Comparison of ENCODE assay signal across 8 mouse cellular contexts in genomic region chr10:80350292-80350691, GRCm38 (mm10). TPM values are rescaled to one million over a fixed set of nuclear protein-coding genes. Genes with fewer than 3 reads are reported as not detected.
A peak's percentile ranks its signal among the peaks of the same experiment; 100 is the strongest.
DNase-seq lines count a peak whose midpoint lies in the region; ATAC-seq and TF ChIP-seq lines count a peak whose summit lies in the region.

No protein-coding gene starts in this region.

- no peak overlapping the region for H3K9ac ChIP-seq in forebrain, embryonic 11.5 days (ENCODE audit: low read length)
- no peak overlapping the region for H3K9ac ChIP-seq in heart, postnatal 0 days (replicated peaks; ENCODE audit: low read depth, low read length)
- H3K9ac ChIP-seq in neural tube, embryonic 15.5 days (replicated peaks) = no peak overlapping the region

- H3K36me3 ChIP-seq in E14TG2a.4 (ENCODE audit: insufficient read depth, low read length) = no peaks in the 10 kb centered on the region
- H3K36me3 ChIP-seq in forebrain, embryonic 11.5 days (ENCODE audit: control insufficient read depth, insufficient read depth, low read length) = no peaks in the 10 kb centered on the region
- H3K36me3 ChIP-seq in heart, postnatal 0 days (replicated peaks; ENCODE audit: control insufficient read depth, insufficient read depth, low read length) = no peaks in the 10 kb centered on the region
- no peaks in the 10 kb centered on the region for H3K36me3 ChIP-seq in neural tube, embryonic 15.5 days

- H3K4me2 ChIP-seq in forebrain, embryonic 11.5 days (ENCODE audit: low read depth, low read length, severe bottlenecking) = no peak overlapping the region
- no peak overlapping the region for H3K4me2 ChIP-seq in heart, postnatal 0 days (ENCODE audit: low read depth, low read length)
- H3K4me2 ChIP-seq in neural tube, embryonic 15.5 days = no peak overlapping the region

- H3K9me3 ChIP-seq in E14TG2a.4 (ENCODE audit: low read length) = no peaks in the 10 kb centered on the region
- H3K9me3 ChIP-seq in forebrain, embryonic 11.5 days (ENCODE audit: control insufficient read depth, low read length) = no peaks in the 10 kb centered on the region
- H3K9me3 ChIP-seq in heart, postnatal 0 days (replicated peaks; ENCODE audit: control insufficient read depth, low read length) = no peaks in the 10 kb centered on the region
- H3K9me3 ChIP-seq in neural tube, embryonic 15.5 days (replicated peaks) = no peaks in the 10 kb centered on the region

- peak; percentile 84 for DNase-seq in c-Kit-positive CD71-positive TER-119-negative erythroid progenitor cells, embryonic 14.5 days (ENCODE audit: low read depth)
- peak; percentile 92 for DNase-seq in forebrain, embryonic 11.5 days (ENCODE audit: low spot score)
- DNase-seq in heart, postnatal 0 days (ENCODE audit: low spot score) = peak; percentile 80
- DNase-seq in kidney, postnatal 25 days = peak; percentile 85 to 93
- peak; percentile 81 to 83 for DNase-seq in lung, adult 18-20 months
- DNase-seq in testis, postnatal 14 days (ENCODE audit: low spot score) = peak; percentile 70

- no peak overlapping the region for H3K4me3 ChIP-seq in E14TG2a.4 (replicated peaks; ENCODE audit: low read length)
- H3K4me3 ChIP-seq in forebrain, embryonic 11.5 days (ENCODE audit: low read depth, low read length) = no peak overlapping the region
- no peak overlapping the region for H3K4me3 ChIP-seq in heart, postnatal 0 days (ENCODE audit: low read depth, low read length)
- H3K4me3 ChIP-seq in neural tube, embryonic 15.5 days (replicated peaks) = no peak overlapping the region

- peaks cover 89% of the 10 kb centered on the region for H3K27me3 ChIP-seq in E14TG2a.4 (ENCODE audit: insufficient read depth, low read length)
- H3K27me3 ChIP-seq in forebrain, embryonic 11.5 days (ENCODE audit: control insufficient read depth, insufficient read depth, low read length) = peaks cover 74% of the 10 kb centered on the region
- peaks cover 68% of the 10 kb centered on the region for H3K27me3 ChIP-seq in heart, postnatal 0 days (ENCODE audit: control insufficient read depth, insufficient read depth, low read length)
- peaks cover 96% of the 10 kb centered on the region for H3K27me3 ChIP-seq in neural tube, embryonic 15.5 days (replicated peaks)

- H3K27ac ChIP-seq in forebrain, embryonic 11.5 days (ENCODE audit: low read depth, low read length) = no peak overlapping the region
- no peak overlapping the region for H3K27ac ChIP-seq in heart, postnatal 0 days (ENCODE audit: low read depth)
- H3K27ac ChIP-seq in neural tube, embryonic 15.5 days (replicated peaks) = no peak overlapping the region

- no peak for TF ChIP-seq EP300 in heart, postnatal 0 days (IDR thresholded peaks at IDR 0.05; ENCODE audit: low read depth)

- WGBS in forebrain, embryonic 11.5 days = 5% methylated on average over 7 of the region's 7 CpGs
- WGBS in heart, postnatal 0 days = 3% methylated on average over 7 of the region's 7 CpGs
- 4% methylated on average over 7 of the region's 7 CpGs for WGBS in neural tube, embryonic 15.5 days

- ATAC-seq in forebrain, embryonic 11.5 days (replicated peaks; ENCODE audit: low FRiP score) = peak; percentile 81
- peak; percentile 71 for ATAC-seq in heart, postnatal 0 days (ENCODE audit: insufficient read depth, low read depth)
- ATAC-seq in neural tube, embryonic 15.5 days (ENCODE audit: low FRiP score) = 0 out of 2 replicates have a peak, but pooled peaks have one; percentile 43

- TF ChIP-seq CTCF in E14TG2a.4 (conservative IDR thresholded peaks at IDR 0.05; ENCODE audit: low read length) = peak; percentile 95
- TF ChIP-seq CTCF in heart, postnatal 0 days (IDR thresholded peaks at IDR 0.05; ENCODE audit: low read depth) = peak; percentile 94

- peaks cover 74% of the 10 kb centered on the region for H3K4me1 ChIP-seq in E14TG2a.4 (replicated peaks; ENCODE audit: low read depth, low read length)
- no peaks in the 10 kb centered on the region; the same call in 1 of the 2 replicates for H3K4me1 ChIP-seq in forebrain, embryonic 11.5 days (replicated peaks; ENCODE audit: control insufficient read depth, insufficient read depth, low read length)
- peaks cover 17% of the 10 kb centered on the region for H3K4me1 ChIP-seq in heart, postnatal 0 days (ENCODE audit: control insufficient read depth, insufficient read depth)
- peaks cover 12% of the 10 kb centered on the region for H3K4me1 ChIP-seq in neural tube, embryonic 15.5 days

RNA-seq across cellular contexts. Expression of gene Adamtsl5, which starts 2.1 kb away (rescaled TPM):
- 0.51 and 0.76 TPM in 2 replicates for polyA plus RNA-seq in forebrain, embryonic 11.5 days (2014; fragmentation: Nextera tagmentation; extraction: Ambion mirVana)
- 18.5 and 34.6 TPM in 2 replicates for total RNA-seq in heart, postnatal 0 days (2014; rRNA removed; ENCODE audit: low replicate concordance)
- 12.6 and 14.6 TPM in 2 replicates for polyA plus RNA-seq in heart, postnatal 0 days (2015; fragmentation: Nextera tagmentation; extraction: Ambion mirVana)
- 1.6 and 3.6 TPM in 2 replicates for polyA plus RNA-seq in neural tube, embryonic 15.5 days (2015; fragmentation: Nextera tagmentation; extraction: Ambion mirVana)

RNA-seq across cellular contexts. Expression of gene Plk5, which starts 6.0 kb away (rescaled TPM):
- polyA plus RNA-seq in forebrain, embryonic 11.5 days (2014; fragmentation: Nextera tagmentation; extraction: Ambion mirVana) = 0.36 and 0.87 TPM in 2 replicates
- 1.7 TPM in 1 of 2 replicates, not detected in the other for total RNA-seq in heart, postnatal 0 days (2014; rRNA removed; ENCODE audit: low replicate concordance)
- 0.05 TPM in 2 replicates for polyA plus RNA-seq in heart, postnatal 0 days (2015; fragmentation: Nextera tagmentation; extraction: Ambion mirVana)
- 3.9 and 6.1 TPM in 2 replicates for polyA plus RNA-seq in neural tube, embryonic 15.5 days (2015; fragmentation: Nextera tagmentation; extraction: Ambion mirVana)

RNA-seq across cellular contexts. Expression of gene Reep6, which starts 20.5 kb away (rescaled TPM):
- 7.0 and 8.0 TPM in 2 replicates for polyA plus RNA-seq in forebrain, embryonic 11.5 days (2014; fragmentation: Nextera tagmentation; extraction: Ambion mirVana)
- not detected in 2 replicates for total RNA-seq in heart, postnatal 0 days (2014; rRNA removed; ENCODE audit: low replicate concordance)
- polyA plus RNA-seq in heart, postnatal 0 days (2015; fragmentation: Nextera tagmentation; extraction: Ambion mirVana) = 0.85 and 1.0 TPM in 2 replicates
- 4.3 and 7.3 TPM in 2 replicates for polyA plus RNA-seq in neural tube, embryonic 15.5 days (2015; fragmentation: Nextera tagmentation; extraction: Ambion mirVana)

RNA-seq across cellular contexts. Expression of gene Pcsk4, which starts 21.0 kb away (rescaled TPM):
- polyA plus RNA-seq in forebrain, embryonic 11.5 days (2014; fragmentation: Nextera tagmentation; extraction: Ambion mirVana) = 3.8 and 4.5 TPM in 2 replicates
- not detected in 2 replicates for total RNA-seq in heart, postnatal 0 days (2014; rRNA removed; ENCODE audit: low replicate concordance)
- 2.0 and 2.1 TPM in 2 replicates for polyA plus RNA-seq in heart, postnatal 0 days (2015; fragmentation: Nextera tagmentation; extraction: Ambion mirVana)
- 5.6 and 8.2 TPM in 2 replicates for polyA plus RNA-seq in neural tube, embryonic 15.5 days (2015; fragmentation: Nextera tagmentation; extraction: Ambion mirVana)

RNA-seq across cellular contexts. Expression of gene 2310011J03Rik, which starts 30.0 kb away (rescaled TPM):
- polyA plus RNA-seq in forebrain, embryonic 11.5 days (2014; fragmentation: Nextera tagmentation; extraction: Ambion mirVana) = 39.7 and 45.2 TPM in 2 replicates
- 13.5 and 41.4 TPM in 2 replicates for total RNA-seq in heart, postnatal 0 days (2014; rRNA removed; ENCODE audit: low replicate concordance)
- 35.2 and 37.4 TPM in 2 replicates for polyA plus RNA-seq in heart, postnatal 0 days (2015; fragmentation: Nextera tagmentation; extraction: Ambion mirVana)
- polyA plus RNA-seq in neural tube, embryonic 15.5 days (2015; fragmentation: Nextera tagmentation; extraction: Ambion mirVana) = 26.9 and 36.6 TPM in 2 replicates
